Mouse (Mus musculus): Measurements from ENCODE around the gene Lcor. TPM values are rescaled to one million over a fixed set of nuclear protein-coding genes. Genes with fewer than 3 reads are reported as not detected.

The Lcor gene
- polyA plus RNA-seq, 1 experiment = not detected

DNA sequence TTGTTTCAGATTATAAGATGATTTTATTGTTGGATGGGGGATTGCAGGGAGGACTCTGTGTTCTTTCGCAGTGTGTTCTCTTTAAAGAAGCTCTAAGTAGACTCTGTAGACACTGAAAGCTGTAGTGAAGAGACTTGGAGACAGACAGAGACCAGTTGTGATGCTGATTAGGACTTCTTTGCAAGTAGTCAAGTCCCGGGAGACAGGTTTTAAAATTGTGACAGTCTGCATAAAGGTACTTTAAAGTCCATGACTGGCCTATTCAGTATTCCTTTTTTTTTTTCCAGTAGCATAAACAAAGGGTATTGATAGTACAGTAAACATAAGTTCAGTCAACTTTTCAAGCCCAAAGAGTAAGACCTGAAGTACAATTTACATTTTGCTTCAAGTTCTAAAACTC lies 39.8 kb downstream of the Lcor start:
- Histone ChIP-seq H3K27ac (ENCODE audit: insufficient read depth, low read depth, low read length) (no peak overlapping the region), H3K4me1 (ENCODE audit: control insufficient read depth, insufficient read depth, low read length) (no peaks in the 10 kb centered on the region), H3K4me3 (ENCODE audit: insufficient read depth, low read depth, low read length) (no peak overlapping the region)
- TF ChIP-seq POLR2A (IDR thresholded peaks at IDR 0.05; ENCODE audit: insufficient read depth, low read depth, low read length) (no peak), CTCF (IDR thresholded peaks at IDR 0.05; ENCODE audit: insufficient read depth, low read depth, low read length) (no peak)
- WGBS = 56% methylated on average over 2 of the region's 2 CpGs

DNA sequence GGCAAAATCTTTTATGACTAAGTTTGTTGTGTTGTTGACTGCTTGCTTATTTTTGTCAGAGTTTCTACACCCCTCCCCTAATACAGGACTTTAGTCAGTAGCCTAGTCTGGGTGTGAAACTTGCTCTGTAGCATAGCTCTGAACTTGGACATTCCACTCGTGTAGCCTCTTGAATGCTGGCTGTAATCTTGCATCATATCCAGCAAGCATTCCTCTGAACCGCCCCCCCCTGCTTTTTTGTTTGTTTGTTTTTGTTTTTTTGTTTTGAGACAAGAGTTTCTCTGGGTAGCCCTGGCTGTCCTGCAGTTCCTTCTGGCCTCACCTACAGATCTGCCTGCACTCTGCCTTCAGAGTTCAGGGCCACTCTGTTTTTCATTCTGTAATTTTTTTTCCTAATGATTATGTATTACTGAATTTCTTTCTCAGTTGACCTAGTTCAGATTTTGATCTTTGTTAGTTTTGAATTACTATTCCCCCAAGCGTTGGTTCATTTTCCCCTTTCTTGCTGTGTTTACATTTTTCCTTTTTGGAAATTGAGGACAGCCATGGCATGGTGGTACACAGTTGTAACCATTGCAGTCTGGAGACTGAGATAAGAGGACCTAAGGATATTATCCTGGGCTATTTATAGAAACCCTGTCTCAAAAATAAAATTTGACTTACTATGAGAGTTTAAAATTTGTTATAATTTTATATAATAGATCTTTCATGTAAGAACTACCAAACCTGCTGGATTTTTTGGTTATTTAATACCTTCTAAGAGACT lies 41.5 kb downstream of the Lcor start:
- WGBS = 66% methylated on average over 3 of the region's 3 CpGs
- TF ChIP-seq CTCF (IDR thresholded peaks at IDR 0.05; ENCODE audit: insufficient read depth, low read depth, low read length) = no peak
- no peak for TF ChIP-seq POLR2A (IDR thresholded peaks at IDR 0.05; ENCODE audit: insufficient read depth, low read depth, low read length)
- no peaks in the 10 kb centered on the region for H3K4me1 ChIP-seq (ENCODE audit: control insufficient read depth, insufficient read depth, low read length)
- H3K27ac ChIP-seq (ENCODE audit: insufficient read depth, low read depth, low read length) = no peak overlapping the region
- no peak overlapping the region for H3K4me3 ChIP-seq (ENCODE audit: insufficient read depth, low read depth, low read length)

DNA sequence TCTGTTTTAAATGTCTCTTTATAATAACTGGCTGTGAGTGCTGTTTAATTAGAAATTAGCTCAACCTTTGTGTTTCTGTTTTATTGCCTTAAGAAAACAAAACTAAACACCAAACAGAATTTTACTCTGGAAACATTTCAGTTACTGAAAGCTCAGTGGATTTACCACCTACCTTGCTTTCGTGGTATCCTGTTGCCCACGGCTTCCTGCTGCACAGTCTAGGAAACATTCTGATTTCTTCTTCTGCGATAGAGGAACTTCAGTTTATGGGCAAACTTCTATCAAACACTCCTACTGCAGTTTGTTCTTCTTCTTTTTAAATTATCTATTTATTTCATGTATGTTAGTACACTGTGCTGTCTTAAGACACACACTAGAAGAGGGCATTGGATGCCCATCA lies 46.7 kb downstream of the Lcor start:
- 84% methylated on average over 3 of the region's 3 CpGs for WGBS

DNA sequence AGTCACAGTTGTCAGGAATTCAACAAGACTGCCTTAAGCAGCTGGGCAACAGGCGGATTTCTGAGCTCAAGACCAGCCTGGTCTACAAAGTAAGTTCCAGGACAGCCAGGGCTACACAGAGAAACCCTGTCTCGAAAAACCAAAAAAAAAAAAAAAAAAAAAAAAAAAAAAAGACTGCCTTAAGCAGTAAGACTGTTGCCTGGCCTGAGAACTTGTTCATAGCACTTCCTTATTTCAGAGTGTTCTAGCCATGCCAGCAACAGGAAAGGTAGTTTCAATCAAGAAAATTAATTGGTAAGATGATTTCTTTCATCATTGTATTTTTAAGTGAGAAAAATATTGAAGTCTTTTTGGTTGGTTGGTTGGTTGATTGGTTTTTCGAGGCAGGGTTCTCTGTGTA lies 51.6 kb downstream of the Lcor start:
- no peak overlapping the region for H3K4me3 ChIP-seq (ENCODE audit: insufficient read depth, low read depth, low read length)
- 90% methylated on average over 3 of the region's 3 CpGs for WGBS
- H3K27ac ChIP-seq (ENCODE audit: insufficient read depth, low read depth, low read length) = no peak overlapping the region
- no peak for TF ChIP-seq POLR2A (IDR thresholded peaks at IDR 0.05; ENCODE audit: insufficient read depth, low read depth, low read length)
- TF ChIP-seq CTCF (IDR thresholded peaks at IDR 0.05; ENCODE audit: insufficient read depth, low read depth, low read length) = no peak
- no peaks in the 10 kb centered on the region for H3K4me1 ChIP-seq (ENCODE audit: control insufficient read depth, insufficient read depth, low read length)

More for the DNA sequence above, 46.7 kb downstream of the Lcor start:
- no peak overlapping the region for H3K4me3 ChIP-seq (ENCODE audit: insufficient read depth, low read depth, low read length)
- TF ChIP-seq POLR2A (IDR thresholded peaks at IDR 0.05; ENCODE audit: insufficient read depth, low read depth, low read length) = no peak
- no peak for TF ChIP-seq CTCF (IDR thresholded peaks at IDR 0.05; ENCODE audit: insufficient read depth, low read depth, low read length)
- H3K4me1 ChIP-seq (ENCODE audit: control insufficient read depth, insufficient read depth, low read length) = no peaks in the 10 kb centered on the region
- no peak overlapping the region for H3K27ac ChIP-seq (ENCODE audit: insufficient read depth, low read depth, low read length)

DNA sequence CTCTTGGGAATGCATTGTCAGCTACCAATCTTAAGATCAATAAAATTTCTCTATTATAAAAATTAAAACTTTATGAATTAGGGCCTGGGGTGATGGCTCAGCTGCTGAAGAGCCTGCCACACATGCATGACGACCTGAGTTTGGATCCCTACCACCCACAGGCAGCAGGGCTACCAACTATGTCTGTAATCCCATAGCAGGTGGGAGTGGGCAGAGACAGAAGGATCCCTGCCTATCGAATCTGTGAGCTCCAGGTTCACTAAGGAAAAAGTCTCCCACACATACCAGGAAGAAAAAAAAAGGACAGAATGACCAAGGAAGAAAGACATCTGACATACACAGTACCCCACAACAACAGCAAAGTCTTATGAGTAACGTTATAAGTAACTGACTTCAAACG lies 74.5 kb downstream of the Lcor start:
- TF ChIP-seq CTCF (IDR thresholded peaks at IDR 0.05; ENCODE audit: insufficient read depth, low read depth, low read length) (no peak), POLR2A (IDR thresholded peaks at IDR 0.05; ENCODE audit: insufficient read depth, low read depth, low read length) (no peak)
- WGBS = 80% methylated on average over 4 of the region's 4 CpGs
- no peak overlapping the region for H3K27ac ChIP-seq (ENCODE audit: insufficient read depth, low read depth, low read length)

DNA sequence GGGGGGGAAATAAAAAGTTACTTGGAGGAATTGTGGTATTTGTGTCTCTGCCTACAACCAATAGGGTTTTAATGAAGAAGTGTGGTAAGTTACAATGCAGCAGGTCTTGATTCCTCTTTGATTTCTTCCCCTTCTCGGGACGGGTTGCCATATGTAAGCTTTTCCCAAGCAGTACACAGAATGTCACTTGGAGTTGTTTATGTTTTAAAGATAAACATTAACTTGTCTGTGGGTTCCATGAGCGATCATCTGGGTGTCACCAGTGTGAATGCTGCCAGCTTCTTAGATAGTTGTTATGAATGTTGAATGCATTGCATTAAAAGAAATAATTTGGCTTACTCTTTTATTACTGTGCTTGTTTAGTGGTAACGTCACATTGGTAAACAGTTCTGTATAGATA lies 75.1 kb downstream of the Lcor start:
- H3K4me1 ChIP-seq (ENCODE audit: control insufficient read depth, insufficient read depth, low read length) = peaks cover 3% of the 10 kb centered on the region; the same call in 1 of the 2 replicates
- no peak overlapping the region for H3K27ac ChIP-seq (ENCODE audit: insufficient read depth, low read depth, low read length)
- WGBS = 27% methylated on average over 4 of the region's 4 CpGs
- H3K4me3 ChIP-seq (ENCODE audit: insufficient read depth, low read depth, low read length) = no peak overlapping the region
- TF ChIP-seq CTCF (IDR thresholded peaks at IDR 0.05; ENCODE audit: insufficient read depth, low read depth, low read length) = no peak
- no peak for TF ChIP-seq POLR2A (IDR thresholded peaks at IDR 0.05; ENCODE audit: insufficient read depth, low read depth, low read length)

More for the DNA sequence above, 74.5 kb downstream of the Lcor start:
- Histone ChIP-seq H3K4me1 (ENCODE audit: control insufficient read depth, insufficient read depth, low read length) (peaks cover 3% of the 10 kb centered on the region; the same call in 1 of the 2 replicates), H3K4me3 (ENCODE audit: insufficient read depth, low read depth, low read length) (no peak overlapping the region)

DNA sequence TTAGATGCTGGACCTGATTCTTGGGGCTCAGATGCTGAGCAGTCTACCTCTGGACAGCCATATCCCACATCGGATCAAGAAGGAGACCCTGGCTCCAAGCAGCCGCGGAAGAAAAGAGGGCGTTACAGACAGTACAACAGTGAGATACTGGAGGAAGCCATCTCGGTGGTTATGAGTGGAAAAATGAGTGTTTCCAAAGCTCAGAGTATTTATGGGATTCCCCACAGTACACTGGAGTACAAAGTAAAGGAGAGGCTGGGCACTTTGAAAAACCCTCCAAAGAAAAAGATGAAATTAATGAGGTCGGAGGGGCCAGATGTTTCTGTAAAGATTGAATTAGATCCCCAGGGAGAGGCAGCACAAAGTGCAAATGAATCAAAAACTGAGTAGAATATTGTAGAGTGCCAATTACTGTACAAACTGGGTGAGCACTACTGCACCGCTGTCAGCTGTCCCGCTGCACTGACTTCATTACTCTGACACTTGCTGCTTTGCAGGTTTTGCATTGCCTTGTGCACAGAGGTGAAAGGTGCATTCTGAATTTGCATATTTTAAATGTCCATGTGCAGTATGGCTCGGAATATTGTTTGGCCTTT lies 76.6 kb downstream of the Lcor start:
- no peak overlapping the region for H3K4me3 ChIP-seq (ENCODE audit: insufficient read depth, low read depth, low read length)
- WGBS = 78% methylated on average over 9 of the region's 9 CpGs

DNA sequence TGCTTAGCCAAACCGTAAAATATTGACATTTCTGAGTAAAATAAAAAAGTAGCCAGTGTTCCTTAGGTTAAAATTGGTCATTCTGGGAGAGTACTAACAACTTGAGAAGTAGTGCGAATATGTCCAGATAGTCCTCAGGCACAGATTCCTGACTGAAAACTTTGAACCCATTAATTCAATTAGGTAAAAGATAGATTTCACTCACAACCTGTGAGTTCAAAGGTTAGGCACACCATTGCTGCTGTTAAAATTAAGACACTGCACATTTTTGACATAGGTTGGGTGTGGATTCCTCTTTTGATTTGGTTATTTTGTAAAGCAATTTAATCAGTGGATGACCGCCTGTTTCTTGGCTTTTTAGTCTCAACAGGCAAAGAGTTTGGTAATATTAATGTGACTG lies 78.4 kb downstream of the Lcor start:
- WGBS = 95% methylated on average over 3 of the region's 3 CpGs
- Histone ChIP-seq H3K4me3 (ENCODE audit: insufficient read depth, low read depth, low read length) (no peak overlapping the region), H3K27ac (ENCODE audit: insufficient read depth, low read depth, low read length) (no peak overlapping the region), H3K4me1 (ENCODE audit: control insufficient read depth, insufficient read depth, low read length) (peaks cover 3% of the 10 kb centered on the region; the same call in 1 of the 2 replicates)
- TF ChIP-seq POLR2A (IDR thresholded peaks at IDR 0.05; ENCODE audit: insufficient read depth, low read depth, low read length) = no peak
- TF ChIP-seq CTCF (IDR thresholded peaks at IDR 0.05; ENCODE audit: insufficient read depth, low read depth, low read length) = no peak

More for the DNA sequence above, 76.6 kb downstream of the Lcor start:
- H3K27ac ChIP-seq (ENCODE audit: insufficient read depth, low read depth, low read length) = no peak overlapping the region
- H3K4me1 ChIP-seq (ENCODE audit: control insufficient read depth, insufficient read depth, low read length) = peaks cover 3% of the 10 kb centered on the region; the same call in 1 of the 2 replicates
- no peak for TF ChIP-seq POLR2A (IDR thresholded peaks at IDR 0.05; ENCODE audit: insufficient read depth, low read depth, low read length)
- TF ChIP-seq CTCF (IDR thresholded peaks at IDR 0.05; ENCODE audit: insufficient read depth, low read depth, low read length) = no peak

DNA sequence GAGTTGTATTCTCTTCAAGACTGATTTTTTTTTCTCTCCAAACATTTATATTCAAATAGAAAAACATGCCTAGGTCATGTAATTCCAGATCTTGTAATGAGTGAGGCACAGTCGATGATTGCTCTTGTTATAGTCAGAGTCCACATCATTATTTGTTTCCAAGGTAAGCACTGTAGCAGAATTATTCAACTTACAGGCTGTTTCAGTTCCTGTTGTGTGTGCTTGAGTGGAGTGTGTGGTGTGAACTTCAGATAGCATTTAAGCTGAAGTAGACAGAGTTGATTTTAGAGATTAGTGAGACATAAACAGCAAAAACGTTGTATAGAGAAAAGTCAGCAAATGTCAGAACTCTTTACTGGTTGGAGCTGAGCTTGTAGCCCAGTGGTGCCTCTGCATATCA lies 86.4 kb downstream of the Lcor start:
- H3K27ac ChIP-seq (ENCODE audit: insufficient read depth, low read depth, low read length) = no peak overlapping the region
- H3K4me3 ChIP-seq (ENCODE audit: insufficient read depth, low read depth, low read length) = no peak overlapping the region
- 71% methylated on average over 2 of the region's 2 CpGs for WGBS
- TF ChIP-seq CTCF (IDR thresholded peaks at IDR 0.05; ENCODE audit: insufficient read depth, low read depth, low read length) (no peak), POLR2A (IDR thresholded peaks at IDR 0.05; ENCODE audit: insufficient read depth, low read depth, low read length) (no peak)
- H3K4me1 ChIP-seq (ENCODE audit: control insufficient read depth, insufficient read depth, low read length) = no peaks in the 10 kb centered on the region

Measured in olfactory bulb, adult 2 months (tissue).